Mouse (Mus musculus): ENCODE data around the gene Slc25a17. TPM values are rescaled to one million over a fixed set of nuclear protein-coding genes. Genes with fewer than 3 reads are reported as not detected.

The Slc25a17 gene
- polyA plus RNA-seq, 1 experiment from 2014 or later = 111 TPM

DNA sequence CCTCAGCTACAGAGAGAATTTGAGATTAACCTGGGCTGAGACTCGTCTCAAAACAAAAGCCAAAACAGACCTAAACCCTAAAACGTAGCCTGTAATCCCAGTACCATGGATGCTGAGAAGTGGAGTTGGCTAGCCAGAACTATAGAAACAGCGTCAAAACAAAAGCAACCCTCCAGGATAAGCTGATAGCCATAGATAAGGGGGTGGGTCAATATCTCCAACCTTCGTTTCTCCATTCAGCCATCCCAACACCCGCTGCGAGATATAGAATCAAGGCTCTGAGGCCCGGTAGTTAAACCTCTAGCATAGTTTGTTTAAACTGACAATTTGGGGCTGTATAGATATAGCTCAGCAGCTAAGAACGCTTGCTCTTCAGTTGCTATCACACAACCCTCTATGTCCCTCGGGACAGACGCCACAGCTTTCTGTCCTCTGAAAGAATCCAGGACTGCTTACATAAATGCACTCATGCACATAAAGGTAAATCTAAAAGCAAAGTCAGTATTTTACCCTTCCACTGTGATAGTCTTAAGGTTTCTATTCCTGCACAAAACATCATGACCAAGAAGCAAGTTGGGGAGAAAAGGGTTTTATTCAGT is 904 bp upstream of the Slc25a17 start:
- no peak for ATAC-seq (ENCODE audit: low FRiP score)
- WGBS = 52% methylated on average over 10 of the region's 10 CpGs
- no peak overlapping the region for H3K9ac ChIP-seq (ENCODE audit: low read depth, low read length)
- H3K4me2 ChIP-seq (replicated peaks; ENCODE audit: low read depth, low read length) = peak overlapping the region; percentile 74; the same call in 1 of the 2 replicates
- H3K4me1 ChIP-seq (replicated peaks; ENCODE audit: control insufficient read depth, insufficient read depth, low read length) = no peaks in the 10 kb centered on the region; the same call in 1 of the 2 replicates
- no peak for DNase-seq (ENCODE audit: low spot score)
- H3K27ac ChIP-seq (ENCODE audit: low read depth, low read length) = no peak overlapping the region; the same call in 1 of the 2 replicates
- H3K9me3 ChIP-seq (ENCODE audit: control insufficient read depth, low read length) = no peaks in the 10 kb centered on the region
- H3K36me3 ChIP-seq (ENCODE audit: control insufficient read depth, insufficient read depth, low read length) = 0 out of 2 replicates have a peak, but pooled peaks cover 3% of the 10 kb centered on the region
- no peak overlapping the region for H3K4me3 ChIP-seq (ENCODE audit: low read depth, low read length)
- no peaks in the 10 kb centered on the region for H3K27me3 ChIP-seq (ENCODE audit: control insufficient read depth, insufficient read depth, low read length)

DNA sequence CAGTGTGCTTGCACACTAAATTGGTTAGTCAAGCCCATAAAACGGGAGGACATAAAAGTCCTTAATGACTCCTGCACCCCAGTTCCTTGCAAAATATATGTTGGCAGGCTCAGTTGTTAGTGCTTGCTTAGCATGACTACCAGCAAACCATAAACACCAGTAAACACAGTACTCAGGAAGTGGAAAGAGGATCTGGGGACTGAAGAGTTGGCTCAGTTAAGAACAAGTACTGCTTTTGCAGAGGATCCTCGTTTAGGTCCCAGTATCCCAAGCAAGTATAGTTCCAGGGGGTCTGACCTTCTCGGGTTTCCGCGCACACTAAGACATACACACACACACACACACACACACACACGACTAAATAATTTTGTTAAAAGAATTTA is 401 bp upstream of the Slc25a17 start:
- Histone ChIP-seq H3K4me2 (replicated peaks; ENCODE audit: low read depth, low read length) (peak overlapping the region; percentile 74), H3K27me3 (ENCODE audit: control insufficient read depth, insufficient read depth, low read length) (no peaks in the 10 kb centered on the region), H3K9me3 (ENCODE audit: control insufficient read depth, low read length) (no peaks in the 10 kb centered on the region), H3K36me3 (ENCODE audit: control insufficient read depth, insufficient read depth, low read length) (no peaks in the 10 kb centered on the region), H3K27ac (ENCODE audit: low read depth, low read length) (no peak overlapping the region; the same call in 1 of the 2 replicates), H3K9ac (ENCODE audit: low read depth, low read length) (no peak overlapping the region), H3K4me1 (replicated peaks; ENCODE audit: control insufficient read depth, insufficient read depth, low read length) (no peaks in the 10 kb centered on the region; the same call in 1 of the 2 replicates), H3K4me3 (ENCODE audit: low read depth, low read length) (no peak overlapping the region; the same call in 1 of the 2 replicates)
- WGBS = 47% methylated on average over 6 of the region's 6 CpGs
- no peak for DNase-seq (ENCODE audit: low spot score)
- ATAC-seq (ENCODE audit: low FRiP score) = no peak; the same call in 1 of the 2 replicates

DNA sequence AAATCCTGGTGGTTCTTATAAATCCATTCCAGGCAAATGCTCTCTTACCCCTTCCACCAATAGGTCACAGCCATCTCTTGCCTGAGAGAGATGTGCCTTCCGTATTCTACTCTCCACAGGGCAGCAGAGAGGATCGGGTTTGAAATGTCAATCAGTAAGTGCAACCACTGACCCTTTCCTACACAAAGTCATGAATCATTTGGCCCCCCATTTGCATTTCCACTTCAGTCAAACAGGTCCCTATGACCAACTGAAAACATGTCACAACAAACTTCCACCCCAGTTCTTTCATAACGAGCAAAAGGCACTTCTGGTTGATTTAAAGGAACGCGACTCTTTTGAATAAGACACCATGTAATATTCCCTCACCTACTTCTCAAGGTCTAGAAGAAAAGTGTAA is 1.2 kb downstream of the Slc25a17 start:
- no peak for DNase-seq (ENCODE audit: low spot score)
- no peak overlapping the region for H3K27ac ChIP-seq (ENCODE audit: low read depth, low read length)
- H3K4me3 ChIP-seq (ENCODE audit: low read depth, low read length) = no peak overlapping the region
- no peak for ATAC-seq (ENCODE audit: low FRiP score)
- no peak overlapping the region for H3K4me2 ChIP-seq (replicated peaks; ENCODE audit: low read depth, low read length)
- H3K27me3 ChIP-seq (ENCODE audit: control insufficient read depth, insufficient read depth, low read length) = no peaks in the 10 kb centered on the region
- WGBS = 89% methylated on average over 5 of the region's 5 CpGs
- no peaks in the 10 kb centered on the region for H3K36me3 ChIP-seq (ENCODE audit: control insufficient read depth, insufficient read depth, low read length)
- H3K4me1 ChIP-seq (replicated peaks; ENCODE audit: control insufficient read depth, insufficient read depth, low read length) = no peaks in the 10 kb centered on the region; the same call in 1 of the 2 replicates
- no peaks in the 10 kb centered on the region for H3K9me3 ChIP-seq (ENCODE audit: control insufficient read depth, low read length)
- no peak overlapping the region for H3K9ac ChIP-seq (ENCODE audit: low read depth, low read length)

DNA sequence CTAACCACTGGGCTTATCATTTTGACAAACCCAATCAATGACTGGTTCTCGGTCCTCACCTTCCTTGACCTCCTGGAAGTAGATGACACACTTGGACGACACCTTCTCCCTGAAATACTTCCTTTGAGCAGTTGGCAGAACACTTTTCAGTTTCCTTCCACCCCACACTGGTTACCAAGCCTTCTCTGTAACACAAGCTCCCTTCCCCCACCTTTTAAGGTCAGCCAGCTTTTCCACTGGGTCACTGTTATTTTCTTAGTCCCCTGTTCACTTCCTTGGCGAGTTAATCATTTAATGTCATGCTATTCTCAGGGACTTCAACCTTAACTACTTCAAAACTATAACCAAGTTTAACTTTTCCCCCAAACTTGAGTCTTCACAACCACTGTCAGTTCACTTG is 1.7 kb downstream of the Slc25a17 start:
- no peak for DNase-seq (ENCODE audit: low spot score)
- H3K9ac ChIP-seq (ENCODE audit: low read depth, low read length) = no peak overlapping the region
- no peaks in the 10 kb centered on the region for H3K36me3 ChIP-seq (ENCODE audit: control insufficient read depth, insufficient read depth, low read length)
- H3K4me2 ChIP-seq (replicated peaks; ENCODE audit: low read depth, low read length) = no peak overlapping the region
- no peaks in the 10 kb centered on the region; the same call in 1 of the 2 replicates for H3K4me1 ChIP-seq (replicated peaks; ENCODE audit: control insufficient read depth, insufficient read depth, low read length)
- no peak overlapping the region for H3K4me3 ChIP-seq (ENCODE audit: low read depth, low read length)
- no peak overlapping the region for H3K27ac ChIP-seq (ENCODE audit: low read depth, low read length)
- ATAC-seq (ENCODE audit: low FRiP score) = no peak
- WGBS = 88% methylated on average over 3 of the region's 3 CpGs
- no peaks in the 10 kb centered on the region for H3K27me3 ChIP-seq (ENCODE audit: control insufficient read depth, insufficient read depth, low read length)
- H3K9me3 ChIP-seq (ENCODE audit: control insufficient read depth, low read length) = no peaks in the 10 kb centered on the region

DNA sequence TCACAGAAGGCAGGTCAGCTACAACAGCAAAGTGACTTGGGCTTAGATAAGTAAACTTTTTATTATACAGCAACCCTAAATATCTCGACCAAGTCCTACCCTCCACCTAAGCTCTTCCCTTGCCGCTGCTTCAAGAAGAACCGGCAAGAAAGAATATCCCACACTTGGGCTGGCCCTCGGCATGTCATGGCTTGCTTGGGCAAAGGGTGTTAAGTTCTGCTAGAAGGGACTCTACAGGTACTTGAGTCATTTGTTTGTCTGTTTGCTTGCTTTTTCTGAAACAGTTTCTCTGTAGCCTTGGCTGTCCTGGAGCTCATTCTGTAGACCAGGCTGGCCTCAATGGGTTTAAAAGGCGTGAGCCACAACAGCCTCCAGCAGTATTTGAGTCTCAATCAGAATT is 3.7 kb downstream of the Slc25a17 start:
- no peak for DNase-seq (ENCODE audit: low spot score)
- 48% methylated on average over 5 of the region's 5 CpGs for WGBS
- no peak overlapping the region for H3K4me2 ChIP-seq (replicated peaks; ENCODE audit: low read depth, low read length)
- no peak for ATAC-seq (ENCODE audit: low FRiP score)
- no peak overlapping the region for H3K27ac ChIP-seq (ENCODE audit: low read depth, low read length)
- no peak overlapping the region for H3K9ac ChIP-seq (ENCODE audit: low read depth, low read length)
- no peaks in the 10 kb centered on the region for H3K9me3 ChIP-seq (ENCODE audit: control insufficient read depth, low read length)
- no peak overlapping the region for H3K4me3 ChIP-seq (ENCODE audit: low read depth, low read length)
- H3K4me1 ChIP-seq (replicated peaks; ENCODE audit: control insufficient read depth, insufficient read depth, low read length) = no peaks in the 10 kb centered on the region; the same call in 1 of the 2 replicates
- no peaks in the 10 kb centered on the region for H3K36me3 ChIP-seq (ENCODE audit: control insufficient read depth, insufficient read depth, low read length)
- no peaks in the 10 kb centered on the region for H3K27me3 ChIP-seq (ENCODE audit: control insufficient read depth, insufficient read depth, low read length)

DNA sequence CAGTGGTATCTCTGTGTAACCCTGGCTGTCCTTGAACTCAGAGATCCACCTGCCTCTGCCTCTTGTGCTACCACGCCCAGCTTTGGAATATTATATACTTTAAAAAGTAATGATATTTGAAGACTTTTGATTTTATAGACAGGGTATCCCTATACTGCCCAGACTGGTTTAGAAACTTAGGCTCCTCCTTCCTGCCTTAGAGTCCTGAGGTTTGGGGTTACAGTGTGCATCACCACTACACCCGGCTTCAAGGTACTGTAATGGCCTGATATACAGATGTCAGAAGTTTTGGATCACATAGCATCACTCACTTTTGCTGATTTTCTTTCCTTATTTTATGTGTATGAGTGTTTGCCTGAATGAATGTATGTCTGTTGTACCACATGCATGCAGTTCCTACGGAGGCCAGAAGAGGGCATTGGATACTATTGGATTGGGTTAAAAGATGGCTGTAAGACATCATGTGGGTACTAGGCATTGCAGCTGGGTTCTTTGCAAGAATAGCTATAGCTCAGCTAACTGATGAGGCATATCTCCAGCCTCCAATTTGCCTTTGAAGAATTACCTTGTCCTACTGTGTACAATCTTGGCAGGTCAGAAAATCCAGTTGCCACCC is 5.4 kb downstream of the Slc25a17 start:
- H3K4me3 ChIP-seq (ENCODE audit: low read depth, low read length) = no peak overlapping the region
- WGBS = 57% methylated on average over 3 of the region's 3 CpGs
- DNase-seq (ENCODE audit: low spot score) (peak; percentile 71), ATAC-seq (ENCODE audit: low FRiP score) (no peak)
- no peaks in the 10 kb centered on the region for H3K36me3 ChIP-seq (ENCODE audit: control insufficient read depth, insufficient read depth, low read length)
- no peaks in the 10 kb centered on the region for H3K9me3 ChIP-seq (ENCODE audit: control insufficient read depth, low read length)
- no peaks in the 10 kb centered on the region for H3K27me3 ChIP-seq (ENCODE audit: control insufficient read depth, insufficient read depth, low read length)
- no peaks in the 10 kb centered on the region; the same call in 1 of the 2 replicates for H3K4me1 ChIP-seq (replicated peaks; ENCODE audit: control insufficient read depth, insufficient read depth, low read length)
- no peak overlapping the region for H3K9ac ChIP-seq (ENCODE audit: low read depth, low read length)
- H3K4me2 ChIP-seq (replicated peaks; ENCODE audit: low read depth, low read length) = no peak overlapping the region
- no peak overlapping the region for H3K27ac ChIP-seq (ENCODE audit: low read depth, low read length)

DNA sequence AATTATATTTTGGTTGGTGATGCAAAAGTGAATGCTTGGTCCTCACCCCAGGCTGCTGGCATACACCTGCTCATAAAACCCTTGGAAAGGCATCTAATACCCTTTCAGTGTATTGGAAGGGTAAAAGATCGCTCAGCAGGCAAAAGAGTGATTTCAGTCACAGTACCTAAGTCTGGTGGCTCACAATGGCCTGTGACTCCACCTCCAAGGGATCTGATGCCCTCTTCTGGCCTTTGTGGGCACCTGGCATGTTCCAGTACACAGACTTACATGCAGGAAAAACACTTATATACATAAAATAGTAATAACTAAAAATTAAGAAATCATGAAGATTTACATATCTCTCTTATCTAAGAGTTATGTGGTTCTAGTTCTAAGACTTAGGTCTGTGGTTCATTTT is 8.0 kb downstream of the Slc25a17 start:
- no peaks in the 10 kb centered on the region for H3K9me3 ChIP-seq (ENCODE audit: control insufficient read depth, low read length)
- H3K9ac ChIP-seq (ENCODE audit: low read depth, low read length) = no peak overlapping the region
- no peak overlapping the region for H3K27ac ChIP-seq (ENCODE audit: low read depth, low read length)
- no peaks in the 10 kb centered on the region for H3K27me3 ChIP-seq (ENCODE audit: control insufficient read depth, insufficient read depth, low read length)
- DNase-seq (ENCODE audit: low spot score) (no peak), ATAC-seq (ENCODE audit: low FRiP score) (no peak)
- no peak overlapping the region for H3K4me2 ChIP-seq (replicated peaks; ENCODE audit: low read depth, low read length)
- H3K4me3 ChIP-seq (ENCODE audit: low read depth, low read length) = no peak overlapping the region
- H3K36me3 ChIP-seq (ENCODE audit: control insufficient read depth, insufficient read depth, low read length) = no peaks in the 10 kb centered on the region
- 67% methylated on average over 1 of the region's 1 CpGs for WGBS
- no peaks in the 10 kb centered on the region for H3K4me1 ChIP-seq (replicated peaks; ENCODE audit: control insufficient read depth, insufficient read depth, low read length)

DNA sequence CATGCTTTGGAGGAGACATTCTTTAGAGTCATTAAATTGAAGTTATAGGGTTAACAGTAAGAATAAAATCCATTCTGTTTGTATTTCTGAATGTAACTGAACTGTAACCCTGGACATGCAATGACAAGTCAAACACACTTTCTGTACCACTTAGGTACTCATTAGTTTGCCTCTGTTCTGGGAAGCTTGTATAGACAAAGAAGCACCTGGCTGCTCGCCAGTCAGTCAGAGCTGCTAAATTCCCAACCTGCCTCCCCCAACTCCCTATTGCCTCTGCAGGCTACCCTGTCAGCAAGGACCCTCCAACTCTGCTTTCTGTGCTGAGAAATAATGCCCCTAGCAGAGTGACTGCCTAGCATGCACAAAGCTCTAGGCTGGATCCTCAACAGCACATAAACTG is 10.2 kb downstream of the Slc25a17 start:
- Histone ChIP-seq H3K9me3 (ENCODE audit: control insufficient read depth, low read length) (no peaks in the 10 kb centered on the region), H3K4me2 (replicated peaks; ENCODE audit: low read depth, low read length) (no peak overlapping the region), H3K27me3 (ENCODE audit: control insufficient read depth, insufficient read depth, low read length) (no peaks in the 10 kb centered on the region), H3K27ac (ENCODE audit: low read depth, low read length) (no peak overlapping the region), H3K4me3 (ENCODE audit: low read depth, low read length) (no peak overlapping the region), H3K4me1 (replicated peaks; ENCODE audit: control insufficient read depth, insufficient read depth, low read length) (no peaks in the 10 kb centered on the region), H3K36me3 (ENCODE audit: control insufficient read depth, insufficient read depth, low read length) (no peaks in the 10 kb centered on the region), H3K9ac (ENCODE audit: low read depth, low read length) (no peak overlapping the region)
- ATAC-seq (ENCODE audit: low FRiP score) (no peak), DNase-seq (ENCODE audit: low spot score) (no peak)
- 86% methylated on average over 1 of the region's 1 CpGs for WGBS

DNA sequence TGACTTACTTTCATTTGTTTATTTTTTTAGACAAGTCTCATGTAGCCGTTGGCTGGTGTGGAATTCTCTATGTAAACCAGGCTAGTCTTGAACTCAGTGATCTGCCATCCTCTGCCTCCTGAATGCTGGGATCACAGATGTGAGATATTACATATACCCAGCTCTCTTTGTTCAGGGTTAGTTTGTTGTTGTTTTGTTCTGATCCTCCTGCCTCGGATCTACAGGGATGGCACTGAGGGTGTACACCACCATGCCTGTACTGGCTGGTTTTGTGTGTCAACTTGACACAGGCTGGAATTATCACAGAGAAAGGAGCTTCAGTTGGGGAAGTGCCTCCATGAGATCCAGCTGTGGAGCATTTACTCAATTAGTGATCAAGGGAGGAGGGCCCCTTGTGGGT is 12.2 kb downstream of the Slc25a17 start:
- no peak for DNase-seq (ENCODE audit: low spot score)

More for the DNA sequence above, 12.2 kb downstream of the Slc25a17 start:
- ATAC-seq (ENCODE audit: low FRiP score) = no peak
- Histone ChIP-seq H3K4me1 (replicated peaks; ENCODE audit: control insufficient read depth, insufficient read depth, low read length) (no peaks in the 10 kb centered on the region), H3K4me2 (replicated peaks; ENCODE audit: low read depth, low read length) (no peak overlapping the region), H3K4me3 (ENCODE audit: low read depth, low read length) (no peak overlapping the region), H3K27me3 (ENCODE audit: control insufficient read depth, insufficient read depth, low read length) (no peaks in the 10 kb centered on the region), H3K27ac (ENCODE audit: low read depth, low read length) (no peak overlapping the region), H3K9me3 (ENCODE audit: control insufficient read depth, low read length) (no peaks in the 10 kb centered on the region), H3K9ac (ENCODE audit: low read depth, low read length) (no peak overlapping the region), H3K36me3 (ENCODE audit: control insufficient read depth, insufficient read depth, low read length) (no peaks in the 10 kb centered on the region)
- WGBS = 74% methylated on average over 2 of the region's 2 CpGs

Measured in hindbrain, embryonic 11.5 days (tissue).